Mouse (Mus musculus) natural killer cell, adult 2 months (primary cell): ENCODE results near the gene Tmem151b.

ENCODE experiments used
- DNase-seq, 2 experiments: peaks; one replicate each; pipeline ENCODE4 v3.0.0; 2022; ENCODE audit warnings: low spot score in 2 of 2

Tmem151b gene

GRCm38 (mm10) chr17:45511757-45512156 is 37.7 kb downstream of the Tmem151b start:
- DNase-seq = no peak

GRCm38 (mm10) chr17:45510871-45511270 is 38.6 kb downstream of the Tmem151b start:
- no peak for DNase-seq

GRCm38 (mm10) chr17:45506700-45507189 is 42.7 kb downstream of the Tmem151b start, which contains the start of gene Aars2:
Aars2 (plus strand) TSS chr17:45506841.
- peak; percentile 92 to 94 for DNase-seq

GRCm38 (mm10) chr17:45505941-45506465 is 43.5 kb downstream of the Tmem151b start:
- DNase-seq = no peak

GRCm38 (mm10) chr17:45503301-45503973 is 46.0 kb downstream of the Tmem151b start:
- no peak for DNase-seq

GRCm38 (mm10) chr17:45502324-45502723 is 47.2 kb downstream of the Tmem151b start:
- no peak for DNase-seq

- DNase-seq = no peak
These were observed 48.5 kb downstream of the Tmem151b start for GRCm38 (mm10) chr17:45500981-45501380.

GRCm38 (mm10) chr17:45499516-45499915 is 50.0 kb downstream of the Tmem151b start:
- no peak for DNase-seq

GRCm38 (mm10) chr17:45498397-45498796 is 51.1 kb downstream of the Tmem151b start:
- no peak for DNase-seq

- DNase-seq = no peak
These were observed 54.1 kb downstream of the Tmem151b start for GRCm38 (mm10) chr17:45495398-45495797.
